Mouse (Mus musculus) cerebellum, postnatal 10 days (tissue): Measurements from ENCODE around the gene Abhd6.
A peak's percentile ranks its signal among the peaks of the same experiment; 100 is the strongest.

ENCODE experiments used
- DNase-seq, 2 experiments: peaks; one replicate each; pipeline ENCODE4 v3.0.0; 2021; ENCODE audit warnings: mixed read lengths in 2 of 2

Gene Abhd6

GRCm38 (mm10) chr14:8002432-8003092 is at the start of gene Abhd6:
Gene Abhd6 (plus strand): TSS chr14:8002902.
- DNase-seq: peak; percentile 93 to 96

- no peak for DNase-seq
Observed at GRCm38 (mm10) chr14:7954071-7954471, 48.6 kb upstream of the Abhd6 start.

DNA sequence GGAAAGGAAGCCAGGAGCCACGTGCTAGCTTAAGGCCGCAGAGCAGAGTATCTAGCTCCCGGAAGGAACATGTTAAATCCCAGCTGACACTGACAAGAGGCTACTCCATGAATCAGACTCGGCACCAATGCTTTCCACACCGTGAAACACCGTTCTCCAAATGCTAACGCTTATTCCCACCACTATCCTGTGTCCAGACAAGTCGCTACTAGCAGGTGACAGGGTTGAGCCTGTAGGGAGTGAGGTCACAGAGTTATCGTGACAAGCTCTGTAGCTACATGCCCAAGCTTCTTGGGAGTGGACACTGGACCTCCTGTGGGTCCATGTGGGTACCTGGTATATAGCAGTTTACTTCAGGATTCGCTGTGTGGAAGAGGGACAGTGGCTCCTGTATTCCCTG is 46.3 kb upstream of the Abhd6 start:
- DNase-seq: no peak

- no peak for DNase-seq
Observed at GRCm38 (mm10) chr14:7957049-7957448, 45.7 kb upstream of the Abhd6 start, which contains the start of gene Gm45521. Gene Gm45521 (plus strand): TSS chr14:7957288.

- peak; percentile 68 to 77 for DNase-seq
Observed at GRCm38 (mm10) chr14:7960616-7961015, 42.1 kb upstream of the Abhd6 start.

GRCm38 (mm10) chr14:7961714-7962113 is 41.0 kb upstream of the Abhd6 start:
- DNase-seq: peak; percentile 28 to 32

DNA sequence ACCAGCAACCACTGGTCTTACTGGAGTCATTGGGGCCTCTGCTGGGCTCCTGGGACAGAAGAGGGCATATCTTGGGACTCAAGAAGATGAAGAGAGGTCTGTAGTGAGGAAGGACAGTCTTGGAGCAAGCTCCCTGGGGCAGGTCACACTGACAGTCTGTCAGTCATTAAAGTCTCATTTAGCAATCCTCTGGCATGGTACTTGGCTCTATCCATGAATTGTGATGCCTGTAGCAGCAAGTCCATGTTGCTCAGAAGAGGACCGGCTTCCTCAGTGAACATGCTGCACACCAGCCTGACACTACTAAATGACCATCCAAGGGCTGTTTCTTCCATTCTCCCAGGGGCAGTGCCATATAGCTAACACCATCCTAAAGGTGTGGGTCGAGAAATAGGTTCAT is 40.1 kb upstream of the Abhd6 start:
- no peak for DNase-seq

GRCm38 (mm10) chr14:7963160-7963559 is 39.5 kb upstream of the Abhd6 start:
- no peak for DNase-seq

DNA sequence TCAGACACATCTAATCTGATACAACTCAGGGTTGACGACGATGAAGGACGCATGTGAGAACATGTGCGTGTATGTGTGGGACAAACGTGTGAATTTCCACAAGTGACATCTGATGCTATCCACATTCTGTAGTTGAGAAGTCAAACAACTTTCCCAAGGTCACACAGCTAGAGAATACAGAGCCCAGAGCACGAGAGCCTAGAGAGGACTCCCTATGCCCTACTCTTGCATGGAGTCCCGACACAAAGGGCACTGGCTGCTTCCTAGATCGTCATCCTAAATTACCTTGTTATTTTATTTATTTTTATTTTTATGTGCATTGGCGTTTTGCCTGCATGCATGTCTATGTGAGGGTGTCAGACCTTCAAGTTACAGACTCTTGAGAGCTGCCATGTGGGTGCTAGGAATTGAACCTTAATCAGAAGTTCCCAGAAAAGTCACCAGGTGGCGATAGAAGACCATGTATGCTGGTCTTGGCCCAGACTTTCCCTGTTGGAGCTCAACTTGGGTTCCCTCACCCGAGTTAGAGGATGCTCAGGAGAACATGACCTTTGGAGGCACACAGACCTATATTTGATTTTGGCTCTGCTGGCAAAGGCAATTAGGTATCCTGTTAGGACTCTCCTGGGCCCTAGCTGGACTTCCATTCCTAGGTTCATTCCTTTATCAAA is 38.3 kb upstream of the Abhd6 start:
- peak; percentile 86 to 92 for DNase-seq

DNA sequence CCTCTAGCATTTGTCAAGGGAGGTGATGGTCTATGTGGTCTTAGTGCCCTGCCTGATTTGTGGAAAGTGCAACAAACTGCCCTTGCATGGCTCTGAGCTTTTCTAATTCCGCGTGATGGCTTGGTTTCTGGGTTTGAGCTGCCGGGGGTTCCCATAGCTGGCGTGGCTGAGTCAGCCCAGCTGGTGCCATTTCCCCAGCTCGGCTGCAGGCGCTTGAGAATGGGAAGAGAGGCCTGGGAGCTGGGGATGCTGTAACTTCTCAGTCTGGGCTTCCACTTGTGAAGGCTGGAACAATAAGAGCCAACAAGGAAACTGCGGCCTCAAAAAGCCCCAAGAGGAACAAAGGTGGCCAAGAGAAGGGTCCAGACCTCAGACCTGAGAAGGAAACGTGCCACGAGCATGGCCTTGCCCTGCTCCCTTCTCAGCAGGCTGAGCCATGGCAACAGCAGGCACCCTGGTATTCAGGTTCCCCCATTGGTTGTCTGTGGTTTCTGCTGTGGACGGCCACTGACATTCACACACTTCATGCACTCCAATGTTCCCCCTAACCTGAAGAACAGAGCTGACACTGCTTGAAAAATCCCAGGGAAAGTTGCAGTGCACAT is 30.7 kb upstream of the Abhd6 start:
- DNase-seq: no peak

DNA sequence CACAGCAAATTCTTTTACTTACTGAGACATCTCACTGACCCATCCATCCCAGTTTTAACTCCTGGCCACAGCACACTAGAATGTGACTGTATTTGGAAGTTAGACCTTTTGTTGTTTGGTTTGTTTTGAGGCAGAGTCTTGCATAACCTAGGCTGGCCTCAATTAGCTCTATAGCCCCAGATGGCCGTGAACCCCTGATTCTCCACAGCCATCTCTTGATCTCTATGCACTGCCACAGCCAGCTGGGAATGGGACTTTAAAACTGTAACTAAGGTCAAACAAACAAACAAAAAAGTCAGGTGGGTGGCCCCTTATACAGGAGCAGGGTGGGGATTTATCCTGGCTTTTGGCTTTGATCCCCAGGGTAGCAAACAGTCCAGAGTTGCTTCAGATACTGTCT is 28.1 kb upstream of the Abhd6 start:
- DNase-seq: no peak

DNA sequence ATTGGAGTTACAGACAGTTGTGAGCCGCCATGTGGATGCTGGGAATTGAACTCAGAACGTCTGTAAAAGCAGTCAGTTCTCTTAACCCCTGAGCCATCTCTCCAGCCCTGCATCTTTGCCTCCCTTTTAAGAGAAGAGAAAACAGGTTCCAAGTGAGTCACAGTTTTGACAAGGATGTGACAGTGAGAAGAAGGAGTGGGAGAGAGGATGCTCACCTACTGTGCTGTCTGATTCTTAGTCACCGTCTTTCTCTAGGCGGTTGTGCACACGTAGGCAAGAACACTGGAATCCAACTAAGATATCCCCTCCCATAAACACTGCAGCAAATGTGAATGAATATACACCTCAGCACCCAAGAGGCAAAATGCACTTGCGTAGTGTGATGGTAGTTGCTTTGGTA is 27.5 kb upstream of the Abhd6 start:
- DNase-seq: no peak

GRCm38 (mm10) chr14:7977471-7977870 is 25.2 kb upstream of the Abhd6 start:
- no peak for DNase-seq

- DNase-seq: no peak
Observed at GRCm38 (mm10) chr14:7978183-7978582, 24.5 kb upstream of the Abhd6 start.

DNA sequence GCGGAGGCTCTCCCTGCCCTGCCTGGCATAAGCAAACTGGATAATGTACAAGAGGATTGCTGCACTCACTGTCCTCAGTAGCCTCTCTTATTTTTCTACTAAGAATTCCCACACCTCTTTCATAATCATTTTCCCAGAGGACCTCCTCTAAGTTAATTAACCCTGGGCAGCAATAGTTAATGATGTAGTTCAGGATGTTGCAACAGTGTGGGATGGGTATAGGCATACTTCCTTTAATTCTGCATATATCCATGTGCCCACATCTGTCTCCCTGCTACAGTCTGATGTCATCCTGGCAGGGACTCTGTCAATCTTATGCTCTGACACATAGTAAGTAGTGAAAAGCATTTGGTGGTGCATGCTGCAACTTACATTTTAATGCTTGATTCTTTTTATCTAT is 21.5 kb upstream of the Abhd6 start:
- DNase-seq: no peak

DNA sequence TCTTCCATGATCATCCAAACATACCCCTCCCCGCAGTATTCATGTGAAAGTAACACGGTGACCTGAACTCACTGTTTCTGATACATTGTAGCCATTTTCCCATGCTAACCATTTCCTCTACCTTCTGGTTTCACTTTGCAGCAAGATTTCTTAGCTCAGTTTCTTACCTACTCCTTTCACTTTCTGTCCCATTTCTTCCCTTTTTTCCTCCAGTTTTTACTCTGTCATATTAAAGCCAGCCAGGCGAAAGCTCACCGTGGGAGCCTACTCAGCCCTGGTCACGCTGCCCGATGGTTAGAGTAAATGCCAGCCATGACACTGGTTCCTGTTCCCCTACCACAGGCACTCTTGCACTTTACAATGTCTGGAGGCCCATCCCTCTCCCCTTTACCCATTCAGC is 15.8 kb upstream of the Abhd6 start:
- DNase-seq: no peak

GRCm38 (mm10) chr14:7989371-7989770 is 13.3 kb upstream of the Abhd6 start:
- no peak for DNase-seq

DNA sequence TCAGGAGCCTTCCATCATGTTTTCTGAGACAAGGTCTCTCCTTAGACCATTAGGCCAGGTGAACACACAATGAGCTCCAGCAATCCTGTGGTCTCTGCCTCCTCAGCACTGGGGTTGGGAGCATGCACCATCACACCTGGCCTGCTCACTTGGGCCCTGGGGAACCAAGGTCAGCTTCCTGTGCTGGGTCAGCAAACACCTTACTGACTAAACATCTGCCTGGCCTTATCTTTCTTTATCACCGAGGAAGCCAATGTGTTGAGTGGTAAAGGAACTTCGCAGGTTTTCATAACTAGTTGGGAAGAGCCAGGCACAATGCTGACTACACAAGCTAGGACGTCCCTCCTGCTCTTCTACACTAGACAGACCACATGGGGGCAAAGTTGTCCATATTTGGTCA is 12.7 kb upstream of the Abhd6 start:
- no peak for DNase-seq

- no peak for DNase-seq
Observed at GRCm38 (mm10) chr14:7991108-7991776, 11.5 kb upstream of the Abhd6 start.

GRCm38 (mm10) chr14:7992158-7992557 is 10.5 kb upstream of the Abhd6 start:
- DNase-seq: no peak

GRCm38 (mm10) chr14:7994271-7994767 is 8.4 kb upstream of the Abhd6 start, which contains the start of gene Dnase1l3:
Gene Dnase1l3 (minus strand): TSS chr14:7994573.
- peak; percentile 32 to 42 for DNase-seq

DNA sequence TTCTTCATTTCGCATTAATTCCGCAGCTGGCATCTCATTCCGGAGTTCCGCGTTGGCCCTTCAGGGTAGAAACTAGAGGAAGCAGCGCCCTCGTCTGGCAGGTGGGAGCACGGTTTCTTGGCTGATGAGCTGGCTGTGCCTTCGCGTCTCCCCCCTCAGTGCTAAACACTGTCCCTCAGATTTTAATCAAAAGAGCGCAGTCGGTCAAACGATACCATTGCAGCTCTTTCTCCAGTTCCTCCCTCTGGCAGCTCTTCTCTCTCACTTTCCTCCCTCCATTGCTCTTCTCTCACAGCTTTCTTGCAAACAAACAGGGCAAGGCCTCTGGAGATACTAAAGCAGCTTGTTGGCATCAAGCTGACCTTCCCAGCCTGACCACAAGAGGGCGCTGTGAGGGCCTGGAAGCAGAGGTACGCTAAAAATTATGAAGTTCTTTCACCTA is 5.4 kb upstream of the Abhd6 start:
- DNase-seq: peak; percentile 95 to 97

DNA sequence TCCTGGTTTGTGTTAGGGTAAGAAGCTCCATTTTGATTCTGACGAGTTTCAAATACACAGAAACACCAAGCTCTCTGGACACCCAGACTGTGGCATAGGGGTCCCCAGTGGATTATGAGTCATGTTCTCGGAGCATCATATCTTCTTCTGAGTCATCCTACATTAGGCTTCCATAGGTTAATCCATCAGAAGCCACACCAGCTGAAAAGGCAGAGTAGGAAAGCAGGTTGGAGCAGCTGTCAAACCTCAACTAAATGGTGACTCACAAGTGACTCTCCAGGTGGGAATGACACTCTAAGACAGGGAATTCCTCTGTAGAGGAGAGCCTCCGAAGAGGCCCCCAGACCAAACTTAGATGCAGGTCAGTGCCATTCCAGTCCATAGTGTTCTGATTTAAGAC is 3.7 kb upstream of the Abhd6 start:
- no peak for DNase-seq
